Mouse (Mus musculus) liver, embryonic 12.5 days (tissue): ENCODE results near the gene Tspan5. TPM values are rescaled to one million over a fixed set of nuclear protein-coding genes. Genes with fewer than 3 reads are reported as not detected.
A peak's percentile ranks its signal among the peaks of the same experiment; 100 is the strongest.

ENCODE experiments used
- ATAC-seq: fragments of 200-750 bp; cut with Nextera tagmentation; 2 replicates; pipeline ENCODE4 v1.8.0; 2017; ENCODE audit warnings: moderate number of reproducible peaks, mild to moderate bottlenecking, moderate library complexity
- H3K27ac ChIP-seq: fragments of 300-500 bp; sonication (generic); 2 replicates; pipeline ENCODE4 v1.5.1; 2016; ENCODE audit warnings: mild to moderate bottlenecking
- H3K27me3 ChIP-seq: fragments of 300-500 bp; sonication (generic); replicated peaks from 2 replicates; pipeline ENCODE4 v1.6.1; 2016; ENCODE audit warnings: mild to moderate bottlenecking, moderate library complexity
- H3K36me3 ChIP-seq: fragments of 300-500 bp; sonication (generic); 2 replicates; pipeline ENCODE4 v1.6.1; 2016; ENCODE audit warnings: mild to moderate bottlenecking, moderate library complexity
- H3K4me1 ChIP-seq: fragments of 300-500 bp; sonication (generic); 2 replicates; pipeline ENCODE4 v1.6.1; 2016
- H3K4me2 ChIP-seq: fragments of 300-500 bp; sonication (generic); 2 replicates; pipeline ENCODE4 v1.6.1; 2016; ENCODE audit warnings: mild to moderate bottlenecking, moderate library complexity
- H3K4me3 ChIP-seq: fragments of 300-500 bp; sonication (generic); 2 replicates; pipeline ENCODE4 v1.5.1; 2016; ENCODE audit warnings: mild to moderate bottlenecking, moderate library complexity
- H3K9ac ChIP-seq: fragments of 300-500 bp; sonication (generic); 2 replicates; pipeline ENCODE4 v1.6.1; 2016; ENCODE audit warnings: mild to moderate bottlenecking, moderate library complexity
- H3K9me3 ChIP-seq: fragments of 300-500 bp; sonication (generic); replicated peaks from 2 replicates; pipeline ENCODE4 v1.6.1; 2016; ENCODE audit warnings: mild to moderate bottlenecking, moderate library complexity
- WGBS: fragments of 180-500 bp; shearing (Covaris S2); methylation state at CpG from one replicate; pipeline ENCODE4 v1.1.7; 2016; ENCODE audit not compliant: insufficient replicate concordance; 5-methylcytosine and 5-hydroxymethylcytosine counted together
- polyA plus RNA-seq: library from polyadenylated mRNA; unstranded; fragments of >200 nt; fragmentation: Nextera tagmentation; extraction: Ambion mirVana; gene quantifications from 2 replicates; pipeline ENCODE4 v1.2.1, GENCODE M21; 2016

Gene Tspan5
- polyA plus RNA-seq, 1 experiment from 2014 or later: 7.1 TPM

- no peak overlapping the region for H3K4me2 ChIP-seq
- no peaks in the 10 kb centered on the region for H3K9me3 ChIP-seq
- WGBS: 83% methylated on average over 11 of the region's 11 CpGs
- H3K4me3 ChIP-seq: no peak overlapping the region
- no peaks in the 10 kb centered on the region for H3K27me3 ChIP-seq
- H3K4me1 ChIP-seq: peaks cover 10% of the 10 kb centered on the region; the same call in 1 of the 2 replicates
- no peak for ATAC-seq
- no peak overlapping the region for H3K27ac ChIP-seq
- no peak overlapping the region for H3K9ac ChIP-seq
- H3K36me3 ChIP-seq: no peaks in the 10 kb centered on the region
Measured at GRCm38 (mm10) chr3:138880999-138881724, 139.2 kb downstream of the Tspan5 start.

GRCm38 (mm10) chr3:138881725-138882347 lies 139.8 kb downstream of the Tspan5 start:
- no peak overlapping the region for H3K4me3 ChIP-seq
- no peak for ATAC-seq

GRCm38 (mm10) chr3:138886121-138886520 lies 144.1 kb downstream of the Tspan5 start:
- Histone ChIP-seq H3K27me3 (no peaks in the 10 kb centered on the region), H3K4me1 (peaks cover 22% of the 10 kb centered on the region), H3K4me2 (no peak overlapping the region), H3K4me3 (no peak overlapping the region), H3K9me3 (no peaks in the 10 kb centered on the region), H3K9ac (no peak overlapping the region), H3K27ac (no peak overlapping the region), H3K36me3 (no peaks in the 10 kb centered on the region)
- no peak for ATAC-seq
- 83% methylated on average over 5 of the region's 5 CpGs for WGBS

More at GRCm38 (mm10) chr3:138881725-138882347, 139.8 kb downstream of the Tspan5 start:
- Histone ChIP-seq H3K27me3 (no peaks in the 10 kb centered on the region), H3K9me3 (no peaks in the 10 kb centered on the region), H3K4me2 (no peak overlapping the region), H3K9ac (no peak overlapping the region), H3K4me1 (peaks cover 10% of the 10 kb centered on the region; the same call in 1 of the 2 replicates), H3K27ac (no peak overlapping the region), H3K36me3 (no peaks in the 10 kb centered on the region)
- 45% methylated on average over 6 of the region's 6 CpGs for WGBS

- Histone ChIP-seq H3K4me3 (no peak overlapping the region), H3K9ac (no peak overlapping the region), H3K9me3 (no peaks in the 10 kb centered on the region), H3K4me2 (no peak overlapping the region), H3K4me1 (peaks cover 30% of the 10 kb centered on the region), H3K36me3 (no peaks in the 10 kb centered on the region), H3K27me3 (no peaks in the 10 kb centered on the region), H3K27ac (no peak overlapping the region)
- no peak for ATAC-seq
- WGBS: 19% methylated on average over 4 of the region's 4 CpGs
Measured at GRCm38 (mm10) chr3:138889214-138889613, 147.2 kb downstream of the Tspan5 start.

- H3K27me3 ChIP-seq: no peaks in the 10 kb centered on the region
- H3K4me1 ChIP-seq: peaks cover 31% of the 10 kb centered on the region
- no peaks in the 10 kb centered on the region for H3K9me3 ChIP-seq
- WGBS: 73% methylated on average over 10 of the region's 10 CpGs
- H3K4me3 ChIP-seq: no peak overlapping the region
- H3K9ac ChIP-seq: no peak overlapping the region
- ATAC-seq: no peak
- H3K36me3 ChIP-seq: no peaks in the 10 kb centered on the region
- no peak overlapping the region for H3K4me2 ChIP-seq
- H3K27ac ChIP-seq: no peak overlapping the region
Measured at GRCm38 (mm10) chr3:138889769-138890295, 147.8 kb downstream of the Tspan5 start.

GRCm38 (mm10) chr3:138893520-138893919 lies 151.5 kb downstream of the Tspan5 start:
- Histone ChIP-seq H3K9ac (no peak overlapping the region), H3K4me2 (peak overlapping the region; percentile 38), H3K36me3 (peaks cover 4% of the 10 kb centered on the region; the same call in 1 of the 2 replicates), H3K27ac (no peak overlapping the region), H3K9me3 (no peaks in the 10 kb centered on the region), H3K4me1 (peaks cover 31% of the 10 kb centered on the region), H3K4me3 (no peak overlapping the region), H3K27me3 (no peaks in the 10 kb centered on the region)
- peak; percentile 81 for ATAC-seq
- WGBS: 19% methylated on average over 5 of the region's 5 CpGs

GRCm38 (mm10) chr3:138897500-138897899 lies 155.5 kb downstream of the Tspan5 start:
- no peak for ATAC-seq
- Histone ChIP-seq H3K27ac (no peak overlapping the region), H3K36me3 (peaks cover 5% of the 10 kb centered on the region; the same call in 1 of the 2 replicates), H3K4me2 (no peak overlapping the region), H3K27me3 (no peaks in the 10 kb centered on the region), H3K9ac (no peak overlapping the region), H3K4me1 (peaks cover 18% of the 10 kb centered on the region), H3K4me3 (no peak overlapping the region), H3K9me3 (no peaks in the 10 kb centered on the region)
- WGBS: 79% methylated on average over 11 of the region's 11 CpGs

- Histone ChIP-seq H3K9ac (no peak overlapping the region), H3K4me2 (no peak overlapping the region), H3K4me1 (peaks cover 12% of the 10 kb centered on the region), H3K27ac (no peak overlapping the region), H3K4me3 (no peak overlapping the region), H3K27me3 (no peaks in the 10 kb centered on the region), H3K36me3 (peaks cover 5% of the 10 kb centered on the region; the same call in 1 of the 2 replicates), H3K9me3 (no peaks in the 10 kb centered on the region)
- no peak for ATAC-seq
- 89% methylated on average over 8 of the region's 8 CpGs for WGBS
Measured at GRCm38 (mm10) chr3:138898055-138898454, 156.1 kb downstream of the Tspan5 start.

- Histone ChIP-seq H3K4me2 (no peak overlapping the region), H3K9ac (no peak overlapping the region), H3K27ac (no peak overlapping the region), H3K27me3 (no peaks in the 10 kb centered on the region), H3K4me3 (no peak overlapping the region), H3K36me3 (peaks cover 5% of the 10 kb centered on the region; the same call in 1 of the 2 replicates), H3K9me3 (no peaks in the 10 kb centered on the region), H3K4me1 (no peaks in the 10 kb centered on the region)
- 82% methylated on average over 9 of the region's 9 CpGs for WGBS
- ATAC-seq: no peak
Measured at GRCm38 (mm10) chr3:138900571-138901141, 158.7 kb downstream of the Tspan5 start.

- Histone ChIP-seq H3K9ac (no peak overlapping the region), H3K27me3 (no peaks in the 10 kb centered on the region), H3K4me1 (no peaks in the 10 kb centered on the region), H3K4me3 (no peak overlapping the region), H3K4me2 (no peak overlapping the region), H3K9me3 (no peaks in the 10 kb centered on the region), H3K36me3 (no peaks in the 10 kb centered on the region), H3K27ac (no peak overlapping the region)
- no peak for ATAC-seq
- WGBS: 80% methylated on average over 7 of the region's 7 CpGs
Measured at GRCm38 (mm10) chr3:138905678-138906077, 163.7 kb downstream of the Tspan5 start.

- no peaks in the 10 kb centered on the region for H3K36me3 ChIP-seq
- H3K9me3 ChIP-seq: no peaks in the 10 kb centered on the region
- no peak overlapping the region for H3K4me3 ChIP-seq
- H3K27me3 ChIP-seq: no peaks in the 10 kb centered on the region
- WGBS: 34% methylated on average over 17 of the region's 17 CpGs
- no peak overlapping the region for H3K4me2 ChIP-seq
- no peak for ATAC-seq
- no peak overlapping the region for H3K9ac ChIP-seq
- no peaks in the 10 kb centered on the region for H3K4me1 ChIP-seq
- H3K27ac ChIP-seq: no peak overlapping the region
Measured at GRCm38 (mm10) chr3:138906112-138906880, 164.3 kb downstream of the Tspan5 start.
